Mouse (Mus musculus) spleen, adult 2 months (tissue): ENCODE results near the gene Plcb1. TPM values are rescaled to one million over a fixed set of nuclear protein-coding genes. Genes with fewer than 3 reads are reported as not detected.

Source experiments
- DNase-seq, 2 experiments: peaks; one replicate each; pipeline versions ENCODE4 v3.0.0 to v3.0.0-alpha.2; 2012 to 2021; ENCODE audit warnings: low spot score in 2 of 2, low read depth in 1 of 2
- H3K27ac ChIP-seq: fragments of 200-500 bp; 2 replicates; pipeline ENCODE4 v1.5.1; 2012; ENCODE audit warnings: low read length, inconsistent platforms; ENCODE audit not compliant: insufficient read depth
- H3K27me3 ChIP-seq: fragments of 200-500 bp; 2 replicates; pipeline ENCODE4 v1.6.1; 2012; ENCODE audit warnings: mild to moderate bottlenecking, moderate library complexity, low read length, inconsistent platforms; ENCODE audit not compliant: control insufficient read depth, insufficient read depth
- H3K36me3 ChIP-seq: fragments of 200-500 bp; 2 replicates; pipeline ENCODE4 v1.6.1; 2012; ENCODE audit warnings: mild to moderate bottlenecking, low read length, inconsistent platforms; ENCODE audit not compliant: control insufficient read depth, insufficient read depth
- H3K4me1 ChIP-seq: fragments of 200-500 bp; 2 replicates; pipeline ENCODE4 v1.6.1; 2011; ENCODE audit warnings: inconsistent platforms; ENCODE audit not compliant: control insufficient read depth, insufficient read depth, insufficient read length
- H3K4me3 ChIP-seq: fragments of 200-500 bp; 2 replicates; pipeline ENCODE4 v1.5.1; 2011; ENCODE audit warnings: mild to moderate bottlenecking, inconsistent platforms; ENCODE audit not compliant: insufficient read depth, insufficient read length; ENCODE audit errors: extremely low read depth
- CTCF ChIP-seq: fragments of 200-500 bp; IDR thresholded peaks from 2 replicates; pipeline ENCODE4 v1.5.1; 2011; ENCODE audit warnings: mild to moderate bottlenecking, inconsistent platforms; ENCODE audit not compliant: insufficient read depth, insufficient read length, insufficient replicate concordance; ENCODE audit errors: extremely low read depth
- POLR2A ChIP-seq: fragments of 200-500 bp; IDR thresholded peaks from 2 replicates; pipeline ENCODE4 v1.6.1; 2011; ENCODE audit warnings: low read depth, low read length, inconsistent platforms
- WGBS: fragments of 180-500 bp; shearing (Covaris S2); methylation state at CpG from one replicate; pipeline ENCODE4 v1.1.7; 2018; 5-methylcytosine and 5-hydroxymethylcytosine counted together
- polyA plus RNA-seq: library from polyadenylated mRNA; depleted of rRNA; stranded (reverse); fragments of >200 nt; gene quantifications from 2 replicates; pipeline ENCODE4 v1.2.3, GENCODE M21; 2012

The Plcb1 gene
- polyA plus RNA-seq, 1 experiment = 0.22 TPM

DNA sequence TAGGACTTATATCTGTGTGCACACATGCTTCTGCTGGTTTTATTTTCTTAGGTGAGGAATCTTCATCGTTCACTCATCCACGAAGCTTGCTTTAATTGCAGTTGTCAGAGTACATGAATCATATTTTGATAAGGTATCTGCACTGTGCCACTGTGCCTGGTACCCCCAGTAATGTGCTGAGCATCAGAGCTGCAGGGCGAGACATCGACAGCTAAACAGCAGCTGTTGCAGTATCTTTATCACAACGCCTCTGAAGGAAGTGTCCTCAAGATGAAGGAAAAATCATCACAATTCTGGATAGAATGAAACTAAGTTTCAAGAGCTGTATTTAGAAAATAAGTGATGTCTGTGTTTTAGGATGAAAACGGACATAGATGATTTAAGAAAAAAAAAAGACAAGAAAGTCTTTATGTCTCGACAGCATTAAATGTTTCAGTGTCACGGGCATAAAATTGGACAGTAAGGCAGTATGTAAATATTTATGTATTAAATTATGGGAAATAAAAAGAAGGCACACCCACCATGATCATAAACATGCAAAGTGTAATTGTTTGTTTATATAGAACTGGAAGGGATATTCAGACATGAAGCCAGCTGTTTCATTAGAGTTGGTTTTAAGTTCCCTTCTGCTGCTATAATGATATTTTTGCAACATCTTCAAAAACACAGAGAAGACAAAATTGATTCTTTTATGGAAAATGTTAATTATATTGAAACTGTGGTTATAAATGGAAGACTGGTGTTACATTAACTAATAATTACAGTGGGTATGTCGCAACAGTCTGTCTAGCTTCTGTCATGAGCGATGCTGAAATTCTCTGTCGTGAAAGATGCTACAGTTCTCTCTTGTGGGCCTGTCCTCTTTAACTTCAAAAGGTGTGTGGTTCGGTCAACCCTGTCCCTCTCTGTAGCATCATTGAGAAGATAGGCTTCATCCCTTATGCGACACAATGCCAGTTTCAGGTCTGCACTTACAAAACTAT lies 65.6 kb downstream of the Plcb1 start:
- 86% methylated on average over 13 of the region's 13 CpGs for WGBS
- H3K4me1 ChIP-seq = no peaks in the 10 kb centered on the region
- no peak for TF ChIP-seq CTCF
- no peak for TF ChIP-seq POLR2A
- no peak overlapping the region for H3K4me3 ChIP-seq
- H3K36me3 ChIP-seq = no peaks in the 10 kb centered on the region
- no peaks in the 10 kb centered on the region for H3K27me3 ChIP-seq
- DNase-seq = no peak
- no peak overlapping the region for H3K27ac ChIP-seq

DNA sequence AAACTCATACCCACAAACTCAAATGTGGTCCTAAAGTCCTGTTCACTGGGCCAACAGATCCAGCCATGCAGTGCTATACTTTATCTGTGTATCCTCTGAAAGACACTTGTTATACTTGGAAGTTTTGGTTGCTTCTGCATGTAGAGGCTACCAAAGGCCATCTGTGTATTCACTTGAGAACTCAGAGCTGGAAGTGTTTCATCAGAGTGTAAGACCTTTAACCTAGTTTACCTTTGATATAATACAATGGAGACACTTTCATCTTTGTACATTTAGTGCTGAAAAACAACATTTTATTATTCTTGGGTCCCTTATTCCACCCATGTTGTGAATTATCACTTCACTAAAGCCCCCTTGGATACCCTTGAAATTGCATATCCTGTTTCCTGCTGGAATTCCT lies 70.4 kb downstream of the Plcb1 start:
- Histone ChIP-seq H3K27ac (no peak overlapping the region), H3K27me3 (no peaks in the 10 kb centered on the region), H3K4me1 (no peaks in the 10 kb centered on the region), H3K36me3 (no peaks in the 10 kb centered on the region), H3K4me3 (no peak overlapping the region)
- no peak for DNase-seq
- no peak for TF ChIP-seq POLR2A
- no peak for TF ChIP-seq CTCF

DNA sequence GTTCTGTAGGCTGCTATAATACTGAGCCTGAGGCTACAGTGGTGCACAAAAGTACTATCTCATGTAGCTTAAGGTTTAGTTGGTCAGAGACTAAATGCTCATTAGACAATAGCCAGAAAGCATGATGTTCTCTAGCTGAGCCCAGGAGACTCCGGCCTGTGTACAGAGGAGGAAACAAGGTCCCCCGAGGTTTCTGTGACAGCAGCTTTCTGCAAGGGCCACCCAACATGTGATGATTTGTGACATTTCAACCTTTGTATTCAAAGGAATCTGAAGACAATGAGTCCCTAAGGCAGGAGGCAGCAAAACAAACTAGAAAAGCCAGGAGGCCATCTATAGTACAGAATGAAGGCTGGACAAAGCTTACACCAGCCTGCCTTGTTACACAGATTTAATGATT lies 70.8 kb downstream of the Plcb1 start:
- WGBS = 66% methylated on average over 2 of the region's 2 CpGs
- no peak for DNase-seq
- no peaks in the 10 kb centered on the region for H3K4me1 ChIP-seq
- no peaks in the 10 kb centered on the region for H3K27me3 ChIP-seq
- no peak overlapping the region for H3K27ac ChIP-seq
- H3K36me3 ChIP-seq = no peaks in the 10 kb centered on the region
- no peak for TF ChIP-seq POLR2A
- H3K4me3 ChIP-seq = no peak overlapping the region

DNA sequence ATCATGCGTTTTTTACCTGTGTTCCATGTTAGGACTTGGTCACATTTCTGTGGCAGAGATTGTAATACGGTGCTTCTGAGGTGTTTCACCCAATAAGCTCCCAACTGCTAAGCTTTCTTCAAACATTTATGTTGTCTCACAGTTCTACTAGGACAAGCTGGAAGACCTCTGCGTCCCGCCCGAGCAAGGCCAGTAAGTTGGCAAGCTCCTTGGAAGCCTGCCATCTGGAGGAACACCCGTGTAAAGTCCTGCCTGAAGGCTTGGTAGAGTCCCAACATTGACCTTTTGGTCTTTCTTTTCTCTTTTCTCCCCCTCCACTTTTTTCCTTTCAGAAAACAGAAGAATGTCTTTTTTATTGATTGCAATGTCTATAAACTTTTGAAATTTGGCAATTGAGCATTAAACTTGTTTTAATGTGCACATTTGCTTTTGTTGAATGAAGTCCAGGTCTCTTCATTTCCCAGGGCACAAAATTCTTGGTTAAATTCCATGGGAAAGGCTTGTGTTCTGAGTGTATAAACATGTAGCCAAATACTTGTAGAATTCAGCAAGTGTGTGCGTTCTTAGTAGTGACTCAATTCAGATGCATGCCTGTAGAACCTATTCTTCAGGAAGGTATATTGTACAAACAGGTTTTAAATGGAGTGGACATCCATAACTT lies 79.2 kb downstream of the Plcb1 start:
- no peaks in the 10 kb centered on the region for H3K27me3 ChIP-seq
- no peak overlapping the region for H3K4me3 ChIP-seq
- no peak for DNase-seq
- H3K27ac ChIP-seq = no peak overlapping the region
- no peak for TF ChIP-seq CTCF
- H3K4me1 ChIP-seq = no peaks in the 10 kb centered on the region
- WGBS = 80% methylated on average over 7 of the region's 7 CpGs
- H3K36me3 ChIP-seq = no peaks in the 10 kb centered on the region

DNA sequence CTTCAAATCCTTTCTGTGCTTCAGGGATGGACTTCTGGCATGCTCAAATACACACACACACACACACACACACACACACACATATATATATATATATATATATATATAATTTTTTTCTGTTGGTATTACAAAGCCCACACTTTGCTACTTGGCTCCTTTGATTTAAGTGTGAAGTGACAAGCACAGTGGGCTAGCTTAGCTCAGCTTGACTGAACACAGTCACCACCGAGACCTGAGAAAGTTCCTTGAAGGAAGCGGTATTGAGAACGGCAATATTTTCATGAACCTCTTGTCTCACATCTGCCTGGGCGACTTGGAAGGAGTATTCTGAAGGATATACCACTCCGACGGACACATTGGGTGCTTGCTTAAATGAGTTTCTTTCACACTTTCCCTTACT lies 81.5 kb downstream of the Plcb1 start:
- H3K27ac ChIP-seq = no peak overlapping the region
- no peaks in the 10 kb centered on the region for H3K36me3 ChIP-seq
- H3K4me1 ChIP-seq = no peaks in the 10 kb centered on the region
- TF ChIP-seq CTCF (no peak), POLR2A (no peak)
- WGBS = 91% methylated on average over 6 of the region's 6 CpGs
- DNase-seq = no peak
- H3K27me3 ChIP-seq = no peaks in the 10 kb centered on the region
- H3K4me3 ChIP-seq = no peak overlapping the region

DNA sequence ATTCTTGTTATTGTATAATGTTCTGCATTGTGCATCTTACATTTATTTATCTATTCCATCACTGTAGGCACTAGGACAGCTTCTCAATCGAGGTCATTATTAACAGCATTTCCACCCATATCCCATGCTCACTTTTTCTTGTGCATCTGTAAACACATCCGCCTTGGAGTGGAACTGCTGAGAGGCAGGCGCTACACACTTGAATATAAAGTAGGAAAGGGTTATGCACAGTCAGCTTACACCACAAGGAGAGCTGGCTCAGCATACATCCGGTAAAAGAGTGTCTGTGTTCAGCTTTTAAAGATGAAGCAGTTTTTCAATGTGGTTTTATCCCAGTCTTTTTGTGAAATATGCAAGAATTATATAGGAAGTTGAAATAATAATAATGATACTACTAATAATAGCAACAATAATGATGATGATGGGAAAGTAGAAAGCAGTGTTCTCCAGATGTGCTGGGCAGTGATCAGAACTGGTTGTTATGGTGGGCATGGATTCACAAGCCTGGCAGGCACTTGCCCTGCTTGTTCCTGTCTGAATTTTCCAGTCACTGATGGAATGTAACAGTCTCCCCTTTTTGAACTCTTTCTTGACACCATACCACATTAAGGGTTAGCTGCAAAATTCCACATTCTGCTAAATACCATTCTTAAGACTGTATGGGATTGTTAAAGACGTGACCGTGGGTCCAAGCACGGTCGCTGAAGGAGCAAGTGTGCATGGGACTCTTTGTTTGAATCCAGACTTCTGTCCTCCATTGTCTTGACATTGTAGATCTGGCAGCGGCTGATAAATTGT lies 86.0 kb downstream of the Plcb1 start:
- TF ChIP-seq POLR2A = no peak
- TF ChIP-seq CTCF = no peak
- H3K27me3 ChIP-seq = no peaks in the 10 kb centered on the region
- no peaks in the 10 kb centered on the region for H3K4me1 ChIP-seq
- no peak for DNase-seq
- H3K36me3 ChIP-seq = no peaks in the 10 kb centered on the region
- no peak overlapping the region for H3K4me3 ChIP-seq
- WGBS = 64% methylated on average over 9 of the region's 9 CpGs
- no peak overlapping the region for H3K27ac ChIP-seq
